Mouse (Mus musculus) small intestine, adult 2 months (tissue): ENCODE measurements around the gene Plekhg1.

Source experiments
- CTCF ChIP-seq: fragments of 200-500 bp; IDR thresholded peaks from 2 replicates; pipeline ENCODE4 v1.5.1; 2012; ENCODE audit warnings: low read depth, mild to moderate bottlenecking, control low read depth, inconsistent platforms, low read length, moderate library complexity, mixed read lengths; ENCODE audit not compliant: insufficient replicate concordance, insufficient read length; ENCODE audit errors: extremely low read depth
- POLR2A ChIP-seq: fragments of 200-500 bp; IDR thresholded peaks from 2 replicates; pipeline ENCODE4 v1.6.1; 2012; ENCODE audit warnings: low read depth, mild to moderate bottlenecking, control low read depth, inconsistent platforms, low read length, moderate library complexity

DNA sequence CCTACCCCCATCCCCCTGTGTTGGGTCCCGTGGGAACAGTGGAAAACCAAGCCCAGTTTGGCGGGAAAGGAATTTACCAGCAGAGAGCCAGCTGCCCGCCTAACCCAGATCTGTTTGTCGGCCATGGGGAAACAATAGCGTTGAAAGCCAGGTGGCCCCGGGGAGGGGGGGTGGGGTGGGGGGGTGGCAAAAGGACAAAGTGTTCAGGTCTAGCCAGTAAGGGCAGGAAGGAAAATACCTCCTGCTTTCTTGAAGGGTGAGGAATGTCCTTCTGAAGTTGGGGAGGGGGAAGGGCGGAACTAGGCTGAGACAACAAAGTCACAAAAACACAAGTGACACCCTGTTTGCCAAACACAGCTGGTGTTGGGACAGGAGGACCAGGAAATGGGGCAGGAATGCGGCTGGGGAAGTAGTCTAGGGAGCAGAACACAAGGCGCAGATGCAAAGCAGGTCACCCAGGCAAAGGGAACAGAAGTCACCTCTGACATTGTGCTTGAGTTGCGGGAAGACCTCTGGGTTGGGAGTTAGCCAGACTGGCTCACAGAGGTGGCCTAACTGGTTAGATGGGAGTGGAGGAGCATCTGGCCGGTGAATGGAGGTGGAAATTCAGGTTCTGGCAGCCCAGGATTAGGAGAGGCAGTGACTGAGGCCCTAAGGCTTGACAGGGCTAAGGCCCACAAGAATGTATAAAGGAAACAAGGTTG, 201.0 kb downstream of the Plekhg1 start:
- TF ChIP-seq CTCF (no peak), POLR2A (no peak)
